Mouse (Mus musculus) A20 (cell line): ENCODE data around the gene Gm20594.

ENCODE experiments used
- DNase-seq: peaks from one replicate; pipeline ENCODE4 v3.0.0-alpha.2; 2011; ENCODE audit warnings: low read depth, low spot score

Gene Gm20594

DNA sequence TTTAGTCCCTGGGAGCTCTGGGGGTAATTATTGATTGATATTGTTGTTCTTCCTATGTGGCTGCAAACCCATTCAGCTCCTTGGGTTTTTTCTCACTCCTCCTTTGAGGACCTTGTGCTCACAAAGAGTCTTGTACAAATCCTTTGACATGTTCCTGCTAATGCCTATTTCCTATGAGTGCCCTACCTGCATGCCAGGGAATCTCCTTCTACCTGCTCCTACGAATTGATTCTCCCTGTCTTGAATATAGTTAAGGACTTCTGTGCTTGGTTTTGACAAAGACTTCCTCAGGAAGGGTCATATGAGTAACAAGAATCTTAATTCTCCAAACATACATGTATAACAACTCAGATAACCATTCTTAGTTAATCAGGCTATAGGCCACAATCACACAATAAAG is at the start of gene Gm20594:
Gene Gm20594 (plus strand): TSS at position 301 of the 400 bp plus-strand sequence.
- no peak for DNase-seq

DNA sequence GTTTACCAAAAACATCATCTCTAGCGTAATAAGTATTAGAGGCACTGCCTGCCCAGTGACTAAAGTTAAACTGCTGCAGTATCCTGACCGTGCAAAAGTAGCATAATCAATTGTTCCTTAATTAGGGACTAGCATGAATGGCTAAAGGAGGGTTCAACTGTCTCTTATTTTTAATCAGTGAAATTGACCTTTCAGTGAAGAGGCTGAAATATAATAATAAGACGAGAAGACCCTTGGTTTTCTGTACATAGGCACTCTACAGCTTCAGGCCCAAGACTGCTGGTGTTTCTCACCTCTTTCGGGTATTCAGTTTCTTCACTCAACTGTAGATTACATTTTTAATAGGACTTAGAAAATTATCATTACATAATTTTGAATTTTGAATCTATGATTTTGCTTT is 398 bp downstream of the Gm20594 start:
- DNase-seq = no peak

DNA sequence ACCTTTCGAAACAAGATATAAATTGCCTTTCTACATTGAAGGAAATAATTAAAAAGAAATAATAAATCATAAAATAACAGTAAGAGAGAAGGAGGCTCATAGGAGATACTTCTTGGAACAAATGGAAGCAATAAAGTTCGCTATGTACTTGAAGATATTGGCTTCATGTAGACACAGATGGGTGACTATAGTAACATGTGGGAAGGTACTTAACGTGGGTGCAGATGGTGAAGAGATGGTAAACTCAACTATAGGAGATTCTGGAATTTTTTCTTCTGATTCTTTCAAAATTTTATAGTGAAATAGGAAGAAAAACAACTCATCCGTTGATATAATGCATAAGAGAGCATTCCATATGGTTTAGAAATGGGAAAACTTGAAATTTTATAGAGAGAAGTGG is 16.1 kb downstream of the Gm20594 start:
- DNase-seq = no peak

DNA sequence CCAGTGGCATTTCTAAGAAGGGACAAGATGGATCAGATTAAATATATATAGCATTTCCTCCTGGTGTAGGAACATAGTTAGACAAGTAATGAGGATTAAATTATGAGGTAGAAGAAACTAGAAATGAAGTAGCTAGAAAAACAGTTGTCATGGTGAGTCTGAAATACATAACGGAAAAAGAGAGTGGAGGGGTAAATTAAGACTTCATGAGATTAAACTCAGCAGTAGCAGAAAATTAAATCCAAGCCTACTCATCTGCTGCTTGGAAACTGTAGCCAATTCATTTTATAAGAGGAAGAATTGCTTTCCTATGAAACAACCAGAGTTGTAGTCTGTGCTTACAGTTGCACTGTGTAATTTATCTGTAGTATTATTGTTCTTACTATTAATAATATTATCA is 29.1 kb downstream of the Gm20594 start:
- no peak for DNase-seq
